Mouse (Mus musculus): Measurements from ENCODE around the gene Hoxa11. TPM values are rescaled to one million over a fixed set of nuclear protein-coding genes. Genes with fewer than 3 reads are reported as not detected.

Hoxa11 gene
- polyA plus RNA-seq, 1 experiment = 10.9 TPM

GRCm38 (mm10) chr6:52270494-52271480 lies 25.2 kb upstream of the Hoxa11 start:
- Histone ChIP-seq H3K4me3 (no peak overlapping the region), H3K4me2 (ENCODE audit: low read depth) (no peak overlapping the region), H3ac (ENCODE audit: control insufficient read depth, insufficient read length) (no peak overlapping the region), H3K36me3 (ENCODE audit: control insufficient read depth, insufficient read depth) (no peaks in the 10 kb centered on the region), H3K27me3 (ENCODE audit: control insufficient read depth, insufficient read depth, insufficient read length) (peaks cover 12% of the 10 kb centered on the region), H3K79me2 (ENCODE audit: control insufficient read depth, insufficient read depth) (no peaks in the 10 kb centered on the region)
- TF ChIP-seq POLR2AphosphoS2 (IDR thresholded peaks at IDR 0.05; ENCODE audit: insufficient read length, low read depth) (no peak), SRF (IDR thresholded peaks at IDR 0.05; ENCODE audit: control insufficient read depth, insufficient read length, low read depth) (no peak)

GRCm38 (mm10) chr6:52268756-52269155 lies 23.1 kb upstream of the Hoxa11 start:
- TF ChIP-seq SRF (IDR thresholded peaks at IDR 0.05; ENCODE audit: control insufficient read depth, insufficient read length, low read depth) (no peak), USF1 (IDR thresholded peaks at IDR 0.05; ENCODE audit: low read depth) (no peak), POLR2AphosphoS2 (IDR thresholded peaks at IDR 0.05; ENCODE audit: insufficient read length, low read depth) (no peak), CEBPB (IDR thresholded peaks at IDR 0.05; ENCODE audit: insufficient read depth, poor library complexity, severe bottlenecking) (no peak), TCF12 (IDR thresholded peaks at IDR 0.05; ENCODE audit: insufficient read depth, poor library complexity, severe bottlenecking) (no peak), TCF3 (IDR thresholded peaks at IDR 0.05; ENCODE audit: insufficient read length, low read depth) (no peak), MAX (IDR thresholded peaks at IDR 0.05; ENCODE audit: low read depth) (no peak), E2F4 (IDR thresholded peaks at IDR 0.05; ENCODE audit: insufficient read depth) (no peak), REST (IDR thresholded peaks at IDR 0.05; ENCODE audit: insufficient read depth, insufficient read length) (no peak), MYOD1 (IDR thresholded peaks at IDR 0.05; ENCODE audit: control insufficient read depth in 1 of 3, insufficient read length in 2 of 3, low read depth in 2 of 3) (no peak), MYOG (IDR thresholded peaks at IDR 0.05; ENCODE audit: control insufficient read depth in 1 of 3, insufficient read depth in 1 of 3, insufficient read length in 2 of 3, low read depth in 2 of 3) (no peak), POLR2A (IDR thresholded peaks at IDR 0.05; ENCODE audit: insufficient read length, low read depth) (no peak)
- Histone ChIP-seq H3K36me3 (ENCODE audit: control insufficient read depth, insufficient read depth) (no peaks in the 10 kb centered on the region), H3K79me2 (ENCODE audit: control insufficient read depth, insufficient read depth) (no peaks in the 10 kb centered on the region), H3K4me2 (ENCODE audit: low read depth) (no peak overlapping the region), H3K27me3 (ENCODE audit: control insufficient read depth, insufficient read depth, insufficient read length) (peaks cover 19% of the 10 kb centered on the region), H3K4me3 (no peak overlapping the region), H3ac (ENCODE audit: control insufficient read depth, insufficient read length) (no peak overlapping the region)

- TF ChIP-seq SRF (IDR thresholded peaks at IDR 0.05; ENCODE audit: control insufficient read depth, insufficient read length, low read depth) = no peak
- no peak for TF ChIP-seq USF1 (IDR thresholded peaks at IDR 0.05; ENCODE audit: low read depth)
- no peak for TF ChIP-seq TCF12 (IDR thresholded peaks at IDR 0.05; ENCODE audit: insufficient read depth, poor library complexity, severe bottlenecking)
- TF ChIP-seq MYOG (IDR thresholded peaks at IDR 0.05; ENCODE audit: control insufficient read depth in 1 of 3, insufficient read depth in 1 of 3, insufficient read length in 2 of 3, low read depth in 2 of 3) = no peak
- TF ChIP-seq TCF3 (IDR thresholded peaks at IDR 0.05; ENCODE audit: insufficient read length, low read depth) = no peak
- no peak for TF ChIP-seq MYOD1 (IDR thresholded peaks at IDR 0.05; ENCODE audit: control insufficient read depth in 1 of 3, insufficient read length in 2 of 3, low read depth in 2 of 3)
- no peak for TF ChIP-seq CEBPB (IDR thresholded peaks at IDR 0.05; ENCODE audit: insufficient read depth, poor library complexity, severe bottlenecking)
- TF ChIP-seq POLR2AphosphoS2 (IDR thresholded peaks at IDR 0.05; ENCODE audit: insufficient read length, low read depth) = no peak
- no peak for TF ChIP-seq POLR2A (IDR thresholded peaks at IDR 0.05; ENCODE audit: insufficient read length, low read depth)
- no peak for TF ChIP-seq E2F4 (IDR thresholded peaks at IDR 0.05; ENCODE audit: insufficient read depth)
- no peak for TF ChIP-seq REST (IDR thresholded peaks at IDR 0.05; ENCODE audit: insufficient read depth, insufficient read length)
- TF ChIP-seq MAX (IDR thresholded peaks at IDR 0.05; ENCODE audit: low read depth) = no peak
- no peak overlapping the region for H3K4me2 ChIP-seq (ENCODE audit: low read depth)
- H3K36me3 ChIP-seq (ENCODE audit: control insufficient read depth, insufficient read depth) = no peaks in the 10 kb centered on the region
- no peak overlapping the region for H3ac ChIP-seq (ENCODE audit: control insufficient read depth, insufficient read length)
- H3K4me3 ChIP-seq = no peak overlapping the region
- H3K27me3 ChIP-seq (ENCODE audit: control insufficient read depth, insufficient read depth, insufficient read length) = peaks cover 19% of the 10 kb centered on the region
- H3K79me2 ChIP-seq (ENCODE audit: control insufficient read depth, insufficient read depth) = no peaks in the 10 kb centered on the region
Measured at GRCm38 (mm10) chr6:52268341-52268740, 22.7 kb upstream of the Hoxa11 start.

GRCm38 (mm10) chr6:52267691-52268090 lies 22.1 kb upstream of the Hoxa11 start:
- H3K36me3 ChIP-seq (ENCODE audit: control insufficient read depth, insufficient read depth) = no peaks in the 10 kb centered on the region
- no peak overlapping the region for H3K4me2 ChIP-seq (ENCODE audit: low read depth)
- peaks cover 24% of the 10 kb centered on the region for H3K27me3 ChIP-seq (ENCODE audit: control insufficient read depth, insufficient read depth, insufficient read length)
- no peak overlapping the region for H3K4me3 ChIP-seq
- H3K79me2 ChIP-seq (ENCODE audit: control insufficient read depth, insufficient read depth) = no peaks in the 10 kb centered on the region
- no peak for TF ChIP-seq USF1 (IDR thresholded peaks at IDR 0.05; ENCODE audit: low read depth)
- no peak overlapping the region for H3ac ChIP-seq (ENCODE audit: control insufficient read depth, insufficient read length)

- Histone ChIP-seq H3ac (ENCODE audit: control insufficient read depth, insufficient read length) (no peak overlapping the region), H3K4me3 (no peak overlapping the region), H3K79me2 (ENCODE audit: control insufficient read depth, insufficient read depth) (no peaks in the 10 kb centered on the region), H3K36me3 (ENCODE audit: control insufficient read depth, insufficient read depth) (no peaks in the 10 kb centered on the region), H3K27me3 (ENCODE audit: control insufficient read depth, insufficient read depth, insufficient read length) (peaks cover 24% of the 10 kb centered on the region), H3K4me2 (ENCODE audit: low read depth) (no peak overlapping the region)
- TF ChIP-seq TCF12 (IDR thresholded peaks at IDR 0.05; ENCODE audit: insufficient read depth, poor library complexity, severe bottlenecking) (no peak), REST (IDR thresholded peaks at IDR 0.05; ENCODE audit: insufficient read depth, insufficient read length) (no peak), POLR2A (IDR thresholded peaks at IDR 0.05; ENCODE audit: insufficient read length, low read depth) (no peak), MYOD1 (IDR thresholded peaks at IDR 0.05; ENCODE audit: control insufficient read depth in 1 of 3, insufficient read length in 2 of 3, low read depth in 2 of 3) (no peak), MYOG (IDR thresholded peaks at IDR 0.05; ENCODE audit: control insufficient read depth in 1 of 3, insufficient read depth in 1 of 3, insufficient read length in 2 of 3, low read depth in 2 of 3) (no peak), POLR2AphosphoS2 (IDR thresholded peaks at IDR 0.05; ENCODE audit: insufficient read length, low read depth) (no peak), MAX (IDR thresholded peaks at IDR 0.05; ENCODE audit: low read depth) (no peak), E2F4 (IDR thresholded peaks at IDR 0.05; ENCODE audit: insufficient read depth) (no peak), USF1 (IDR thresholded peaks at IDR 0.05; ENCODE audit: low read depth) (no peak), CEBPB (IDR thresholded peaks at IDR 0.05; ENCODE audit: insufficient read depth, poor library complexity, severe bottlenecking) (no peak)
Measured at GRCm38 (mm10) chr6:52267221-52267620, 21.6 kb upstream of the Hoxa11 start.

Data from myocyte (in vitro differentiated cells).